Mouse (Mus musculus): ENCODE measurements around the gene Ubtf. TPM values are rescaled to one million over a fixed set of nuclear protein-coding genes. Genes with fewer than 3 reads are reported as not detected.
"Not testable (repeated sequence)": the region's sequence is repeated elsewhere in the genome, so short reads cannot be mapped to it uniquely, and the experiment has no call there.

The Ubtf gene
- total RNA-seq (2022): 100 to 1,000 TPM; 102 to 118 (median 113) TPM

- DNase-seq (ENCODE audit: low spot score in 2 of 2): peak; percentile 62 to 81
Measured at GRCm38 (mm10) chr11:102319410-102319792, at the start of gene Ubtf. Gene Ubtf (minus strand): TSS chr11:102319742.

- no peak for DNase-seq (ENCODE audit: low spot score in 2 of 2)
Measured at GRCm38 (mm10) chr11:102369263-102369662, 49.7 kb upstream of the Ubtf start.

- no peak for DNase-seq (ENCODE audit: low spot score in 2 of 2)
Measured at GRCm38 (mm10) chr11:102368347-102368746, 48.8 kb upstream of the Ubtf start.

GRCm38 (mm10) chr11:102367504-102368280, 48.1 kb upstream of the Ubtf start:
- no peak for DNase-seq (ENCODE audit: low spot score in 2 of 2)

GRCm38 (mm10) chr11:102366103-102366502, 46.6 kb upstream of the Ubtf start, which contains the start of gene Slc4a1:
Gene Slc4a1 (minus strand): TSS chr11:102366203.
- DNase-seq (ENCODE audit: low spot score in 2 of 2): not testable (repeated sequence)

- DNase-seq (ENCODE audit: low spot score in 2 of 2): no peak
Measured at GRCm38 (mm10) chr11:102365699-102366098, 46.2 kb upstream of the Ubtf start.

GRCm38 (mm10) chr11:102364570-102365371, 45.2 kb upstream of the Ubtf start:
- DNase-seq (ENCODE audit: low spot score in 2 of 2): no peak

GRCm38 (mm10) chr11:102363623-102364022, 44.1 kb upstream of the Ubtf start:
- no peak for DNase-seq (ENCODE audit: low spot score in 2 of 2)

- DNase-seq (ENCODE audit: low spot score in 2 of 2): no peak
Measured at GRCm38 (mm10) chr11:102361776-102362495, 42.4 kb upstream of the Ubtf start.

- DNase-seq (ENCODE audit: low spot score in 2 of 2): no peak
Measured at GRCm38 (mm10) chr11:102358365-102358764, 38.8 kb upstream of the Ubtf start.

- peak in 1 of 2 experiments; percentile 36 for DNase-seq (ENCODE audit: low spot score in 2 of 2)
Measured at GRCm38 (mm10) chr11:102356636-102357350, 37.3 kb upstream of the Ubtf start.

- DNase-seq (ENCODE audit: low spot score in 2 of 2): no peak
Measured at GRCm38 (mm10) chr11:102356190-102356589, 36.6 kb upstream of the Ubtf start.

- DNase-seq (ENCODE audit: low spot score in 2 of 2): no peak
Measured at GRCm38 (mm10) chr11:102355501-102355900, 36.0 kb upstream of the Ubtf start.

GRCm38 (mm10) chr11:102353021-102353431, 33.5 kb upstream of the Ubtf start:
- DNase-seq (ENCODE audit: low spot score in 2 of 2): no peak

GRCm38 (mm10) chr11:102352378-102352777, 32.8 kb upstream of the Ubtf start:
- no peak for DNase-seq (ENCODE audit: low spot score in 2 of 2)

- DNase-seq (ENCODE audit: low spot score in 2 of 2): no peak
Measured at GRCm38 (mm10) chr11:102350981-102351523, 31.5 kb upstream of the Ubtf start.

GRCm38 (mm10) chr11:102350416-102350815, 30.9 kb upstream of the Ubtf start:
- no peak for DNase-seq (ENCODE audit: low spot score in 2 of 2)

- DNase-seq (ENCODE audit: low spot score in 2 of 2): no peak
Measured at GRCm38 (mm10) chr11:102349189-102349954, 29.8 kb upstream of the Ubtf start.

GRCm38 (mm10) chr11:102348771-102349170, 29.2 kb upstream of the Ubtf start:
- DNase-seq (ENCODE audit: low spot score in 2 of 2): no peak

- no peak for DNase-seq (ENCODE audit: low spot score in 2 of 2)
Measured at GRCm38 (mm10) chr11:102348101-102348585, 28.6 kb upstream of the Ubtf start.

Data from left cerebral cortex, adult 8-10 months (tissue).